Mouse (Mus musculus) cortical plate, adult 2 months (tissue): ENCODE results near the gene Neurod2. TPM values are rescaled to one million over a fixed set of nuclear protein-coding genes. Genes with fewer than 3 reads are reported as not detected.

Source experiments
- H3K27ac ChIP-seq: fragments of 200-500 bp; 2 replicates; pipeline ENCODE4 v1.5.1; 2012; ENCODE audit warnings: low read length, control low read depth, inconsistent platforms; ENCODE audit not compliant: insufficient read depth
- H3K4me1 ChIP-seq: fragments of 200-500 bp; 2 replicates; pipeline ENCODE4 v1.6.1; 2011; ENCODE audit warnings: low read length; ENCODE audit not compliant: control insufficient read depth, insufficient read depth
- H3K4me3 ChIP-seq: fragments of 200-500 bp; 2 replicates; pipeline ENCODE4 v1.5.1; 2011; ENCODE audit warnings: mild to moderate bottlenecking, low read length, control low read depth; ENCODE audit not compliant: insufficient read depth
- CTCF ChIP-seq: fragments of 200-500 bp; IDR thresholded peaks from 2 replicates; pipeline ENCODE4 v1.5.1; 2011; ENCODE audit warnings: mild to moderate bottlenecking, control low read depth, low read length; ENCODE audit not compliant: insufficient read depth; ENCODE audit errors: extremely low read depth
- POLR2A ChIP-seq: fragments of 200-500 bp; IDR thresholded peaks from 2 replicates; pipeline ENCODE4 v1.6.1; 2011; ENCODE audit warnings: mild to moderate bottlenecking, low read length, control low read depth; ENCODE audit not compliant: insufficient read depth; ENCODE audit errors: extremely low read depth
- polyA plus RNA-seq: library from polyadenylated mRNA; depleted of rRNA; stranded (reverse); fragments of >200 nt; gene quantifications from 2 replicates; pipeline ENCODE4 v1.2.3, GENCODE M21; 2012; rRNA removed

Gene Neurod2
- polyA plus RNA-seq, 1 experiment = 45.0 TPM

DNA sequence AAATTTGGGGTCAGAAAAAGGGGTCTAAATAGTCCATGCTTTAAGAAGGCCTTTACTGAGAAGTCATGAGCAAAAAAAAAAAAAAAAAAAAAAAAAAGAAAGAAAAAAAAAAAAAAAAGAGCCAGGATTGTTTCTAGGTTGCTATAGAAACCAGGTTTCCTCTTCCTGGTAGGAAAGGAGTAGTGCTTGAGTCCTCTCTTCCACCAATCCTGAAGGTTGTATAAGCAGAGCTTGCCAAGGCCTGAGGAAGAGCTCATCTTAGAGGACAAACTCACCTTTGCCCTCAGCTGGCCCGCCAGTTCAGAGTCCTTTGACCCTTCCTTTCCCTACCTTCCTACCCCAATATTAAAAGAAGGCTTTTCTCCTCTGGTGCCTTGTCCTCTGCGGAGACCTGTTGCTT lies 44.1 kb downstream of the Neurod2 start:
- no peak for TF ChIP-seq POLR2A
- TF ChIP-seq CTCF = no peak
- Histone ChIP-seq H3K4me3 (no peak overlapping the region), H3K27ac (no peak overlapping the region), H3K4me1 (peaks cover 1% of the 10 kb centered on the region; the same call in 1 of the 2 replicates)

DNA sequence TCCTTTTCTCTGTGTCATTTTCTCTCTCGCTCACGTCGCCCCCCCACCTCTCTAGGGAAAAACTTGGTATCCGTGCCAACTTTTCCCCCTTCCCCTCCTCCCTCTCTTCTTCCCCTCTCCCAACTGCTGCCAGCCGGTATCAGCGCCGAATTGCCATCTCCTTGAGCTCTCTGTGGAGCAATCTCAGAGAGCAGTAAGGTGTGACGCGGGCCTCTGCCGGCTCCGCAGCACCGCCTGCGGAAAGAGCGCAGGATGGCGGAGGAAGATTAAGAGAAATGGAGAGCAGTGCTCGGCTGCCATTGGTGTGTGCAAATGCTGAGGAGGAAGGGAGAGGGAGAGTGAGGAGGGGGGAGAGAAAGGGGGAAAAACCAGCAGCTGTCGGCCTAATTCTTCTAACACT lies 45.2 kb downstream of the Neurod2 start:
- peak overlapping the region; percentile 52; the same call in 1 of the 2 replicates for H3K27ac ChIP-seq
- peak overlapping the region; percentile 1; the same call in 1 of the 2 replicates for H3K4me3 ChIP-seq
- TF ChIP-seq CTCF (no peak), POLR2A (peak; percentile 34; the same call in 1 of the 2 replicates)
- peaks cover 1% of the 10 kb centered on the region; the same call in 1 of the 2 replicates for H3K4me1 ChIP-seq

DNA sequence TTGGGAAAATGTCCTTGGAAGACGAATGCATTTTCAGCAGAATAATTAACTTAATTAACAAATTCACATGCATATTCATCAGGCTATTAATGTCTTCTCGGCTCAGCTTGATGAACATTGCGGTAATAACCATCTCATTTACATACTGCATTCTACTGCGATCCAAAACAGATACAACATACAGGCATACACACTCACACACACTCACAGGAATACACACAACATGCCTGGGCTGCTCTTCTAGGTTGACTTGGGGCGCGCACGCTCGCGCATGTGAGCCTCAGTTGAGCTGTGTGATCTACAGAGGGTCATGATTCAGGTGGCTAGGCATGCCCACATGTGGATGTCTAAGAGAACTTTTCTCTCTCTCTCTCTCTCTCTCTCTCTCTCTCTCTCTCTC lies 45.7 kb downstream of the Neurod2 start:
- Histone ChIP-seq H3K27ac (no peak overlapping the region), H3K4me1 (peaks cover 1% of the 10 kb centered on the region; the same call in 1 of the 2 replicates), H3K4me3 (no peak overlapping the region)
- TF ChIP-seq CTCF = no peak
- no peak for TF ChIP-seq POLR2A

Other genes with a start within 250 kb of the Neurod2 start
- 25.0 and 25.6 TPM in 2 replicates for gene Fbxl20, start 179.2 kb downstream of the Neurod2 start, polyA plus RNA-seq
- 21.7 and 23.3 TPM in 2 replicates for gene Med1, start 136.4 kb downstream of the Neurod2 start, polyA plus RNA-seq
- 18.1 and 18.6 TPM in 2 replicates for gene Cdk12, start 126.6 kb downstream of the Neurod2 start, polyA plus RNA-seq
- 127 and 322 TPM in 2 replicates for gene Ppp1r1b, start 18.8 kb upstream of the Neurod2 start, polyA plus RNA-seq
- 63.2 and 70.8 TPM in 2 replicates for gene Stard3, start 28.7 kb upstream of the Neurod2 start, polyA plus RNA-seq
- gene Tcap, start 54.2 kb upstream of the Neurod2 start, polyA plus RNA-seq = 13.6 and 17.7 TPM in 2 replicates
- 0.13 and 0.40 TPM in 2 replicates for gene Pnmt, start 56.8 kb upstream of the Neurod2 start, polyA plus RNA-seq
- gene Pgap3, start 70.8 kb upstream of the Neurod2 start, polyA plus RNA-seq = 14.4 TPM in 2 replicates
- gene Erbb2, start 82.8 kb upstream of the Neurod2 start, polyA plus RNA-seq = 2.0 and 2.6 TPM in 2 replicates
- gene Mien1, start 109.3 kb upstream of the Neurod2 start, polyA plus RNA-seq = 192 and 197 TPM in 2 replicates
- 3.8 TPM in 2 replicates for gene Grb7, start 116.7 kb upstream of the Neurod2 start, polyA plus RNA-seq
- gene Ikzf3, start 216.4 kb upstream of the Neurod2 start, polyA plus RNA-seq = 0.17 and 0.44 TPM in 2 replicates
- gene Zpbp2, start 221.4 kb upstream of the Neurod2 start, polyA plus RNA-seq = 0.23 TPM in 1 of 2 replicates, not detected in the other